Mouse (Mus musculus) forebrain, embryonic 11.5 days (tissue): ENCODE data around the gene Aip. TPM values are rescaled to one million over a fixed set of nuclear protein-coding genes. Genes with fewer than 3 reads are reported as not detected.

Source experiments
- ATAC-seq: fragments of 200-750 bp; cut with Nextera tagmentation; replicated peaks from 2 replicates; pipeline ENCODE4 v1.8.0; 2017; ENCODE audit warnings: moderate TSS enrichment; ENCODE audit not compliant: low FRiP score
- DNase-seq: peaks from one replicate; pipeline ENCODE4 v3.0.0-alpha.2; 2017; ENCODE audit warnings: low spot score
- H3K27ac ChIP-seq: fragments of 300-500 bp; sonication (generic); 2 replicates; pipeline ENCODE4 v1.5.1; 2014; ENCODE audit warnings: low read depth, low read length
- H3K27me3 ChIP-seq: fragments of 300-500 bp; sonication (generic); 2 replicates; pipeline ENCODE4 v1.6.1; 2014; ENCODE audit warnings: mild to moderate bottlenecking, low read length, mixed read lengths; ENCODE audit not compliant: control insufficient read depth, insufficient read depth
- H3K36me3 ChIP-seq: fragments of 300-500 bp; sonication (generic); 2 replicates; pipeline ENCODE4 v1.6.1; 2014; ENCODE audit warnings: mild to moderate bottlenecking, low read length, moderate library complexity, mixed read lengths; ENCODE audit not compliant: control insufficient read depth, insufficient read depth
- H3K4me1 ChIP-seq: fragments of 300-500 bp; sonication (generic); replicated peaks from 2 replicates; pipeline ENCODE4 v1.6.1; 2014; ENCODE audit warnings: low read length, mixed read lengths; ENCODE audit not compliant: control insufficient read depth, insufficient read depth
- H3K4me2 ChIP-seq: fragments of 300-500 bp; sonication (generic); 2 replicates; pipeline ENCODE4 v1.6.1; 2014; ENCODE audit warnings: low read depth, mild to moderate bottlenecking, low read length, moderate library complexity, mixed read lengths; ENCODE audit not compliant: severe bottlenecking
- H3K4me3 ChIP-seq: fragments of 300-500 bp; sonication (generic); 2 replicates; pipeline ENCODE4 v1.5.1; 2014; ENCODE audit warnings: low read depth, low read length
- H3K9ac ChIP-seq: fragments of 300-500 bp; sonication (generic); 2 replicates; pipeline ENCODE4 v1.6.1; 2014; ENCODE audit warnings: low read length
- H3K9me3 ChIP-seq: fragments of 300-500 bp; sonication (generic); 2 replicates; pipeline ENCODE4 v1.6.1; 2016; ENCODE audit warnings: low read length, mixed read lengths; ENCODE audit not compliant: control insufficient read depth
- WGBS: fragments of 180-500 bp; shearing (Covaris S2); extraction: QIAGEN DNeasy Blood & Tissue Kit; methylation state at CpG from one replicate; pipeline ENCODE4 v1.1.7; 2014; 5-methylcytosine and 5-hydroxymethylcytosine counted together
- polyA plus RNA-seq: library from polyadenylated mRNA; unstranded; fragments of >200 nt; fragmentation: Nextera tagmentation; extraction: Ambion mirVana; gene quantifications from 2 replicates; pipeline ENCODE4 v1.2.1, GENCODE M21; 2014

Aip gene
- polyA plus RNA-seq, 1 experiment from 2014 or later: 52.3 TPM

GRCm38 (mm10) chr19:4164721-4165120 lies 39.1 kb upstream of the Aip start:
- Histone ChIP-seq H3K36me3 (no peaks in the 10 kb centered on the region; the same call in 1 of the 2 replicates), H3K4me3 (no peak overlapping the region), H3K9ac (no peak overlapping the region), H3K27ac (no peak overlapping the region), H3K4me2 (no peak overlapping the region), H3K27me3 (no peaks in the 10 kb centered on the region), H3K4me1 (peaks cover 7% of the 10 kb centered on the region), H3K9me3 (no peaks in the 10 kb centered on the region)
- ATAC-seq (no peak), DNase-seq (no peak)
- 73% methylated on average over 2 of the region's 2 CpGs for WGBS

- Histone ChIP-seq H3K4me2 (no peak overlapping the region), H3K36me3 (no peaks in the 10 kb centered on the region; the same call in 1 of the 2 replicates), H3K27ac (no peak overlapping the region), H3K4me1 (peaks cover 6% of the 10 kb centered on the region), H3K4me3 (no peak overlapping the region), H3K9ac (no peak overlapping the region), H3K27me3 (no peaks in the 10 kb centered on the region), H3K9me3 (no peaks in the 10 kb centered on the region)
- ATAC-seq (no peak), DNase-seq (no peak)
- 78% methylated on average over 3 of the region's 3 CpGs for WGBS
Observed at GRCm38 (mm10) chr19:4164100-4164499, 38.4 kb upstream of the Aip start.

DNA sequence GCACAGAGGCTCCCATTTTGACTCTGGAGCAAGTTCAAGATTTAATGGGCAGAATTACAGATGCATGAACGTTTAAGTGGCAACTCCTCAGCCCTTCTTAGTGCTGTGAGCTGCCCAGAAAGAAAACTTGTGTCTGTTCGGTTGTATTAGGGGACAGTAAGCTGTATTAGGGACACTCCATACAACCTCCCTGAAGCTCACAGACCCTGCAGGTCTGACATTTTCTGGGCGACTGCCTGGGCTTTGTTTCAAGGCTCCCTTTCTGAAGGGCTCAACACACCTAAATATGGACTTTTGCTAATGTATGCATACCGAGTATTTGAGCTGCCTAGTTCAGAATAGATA lies 37.9 kb upstream of the Aip start:
- 29% methylated on average over 4 of the region's 4 CpGs for WGBS
- no peak for DNase-seq
- H3K27ac ChIP-seq: peak overlapping the region; percentile 53; the same call in 1 of the 2 replicates

DNA sequence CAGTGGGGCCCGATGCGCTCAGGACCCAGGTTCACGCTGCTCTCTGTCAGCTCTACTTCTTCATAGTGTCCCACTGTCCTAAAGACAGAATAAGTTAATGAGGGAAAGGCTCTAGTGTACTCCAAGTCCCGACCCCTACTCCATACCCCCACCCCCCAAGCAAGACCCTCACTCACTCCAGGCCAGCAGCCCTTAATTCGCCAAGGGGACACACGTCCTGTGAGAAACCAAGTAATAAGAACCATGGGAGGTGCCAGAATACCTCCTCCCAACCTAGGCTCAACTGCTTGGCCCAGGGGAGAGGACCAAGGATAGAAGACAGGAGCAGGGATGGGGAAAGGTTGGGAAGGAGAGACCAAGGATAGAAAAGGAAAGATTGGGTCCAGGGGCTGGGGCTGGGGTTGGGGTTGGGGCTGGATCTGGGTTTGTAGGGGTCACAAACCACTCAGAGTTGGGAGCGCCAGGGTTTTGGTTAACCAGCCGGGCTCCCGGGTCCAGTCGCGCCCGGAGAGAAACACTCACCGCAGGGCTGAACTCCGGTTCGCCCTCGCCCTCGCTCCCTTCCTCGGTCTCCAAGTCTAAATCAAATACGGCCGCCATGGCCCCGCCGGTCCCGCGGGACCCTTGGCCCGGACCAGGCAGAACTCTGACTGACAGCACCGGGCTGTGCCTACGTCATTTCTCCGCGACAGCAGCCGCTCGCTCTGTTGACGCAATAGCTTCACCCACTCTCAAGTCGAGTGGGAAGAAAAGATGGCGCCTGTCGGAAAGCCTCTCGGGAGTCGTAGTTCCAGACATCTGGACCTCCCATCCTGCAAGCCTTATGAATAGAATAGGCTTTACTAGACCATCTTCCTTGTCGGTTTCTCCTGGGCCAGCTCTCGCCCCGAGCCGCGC lies 37.2 kb upstream of the Aip start, which contains the start of gene Rps6kb2:
Rps6kb2 (minus strand) TSS at position 709 of the 897 bp plus-strand sequence.
- H3K4me2 ChIP-seq: peak within 1 kb of the TSS; percentile 87
- H3K4me1 ChIP-seq: peaks cover 6% of the 10 kb centered on the region
- peak within 1 kb of the TSS; percentile 53; the same call in 1 of the 2 replicates for H3K27ac ChIP-seq
- H3K27me3 ChIP-seq: no peaks in the 10 kb centered on the region
- peaks cover 2% of the 10 kb centered on the region; the same call in 1 of the 2 replicates for H3K36me3 ChIP-seq
- peak within 1 kb of the TSS; percentile 67 for H3K9ac ChIP-seq
- peak; percentile 90 for ATAC-seq
- DNase-seq: peak; percentile 96
- peak within 1 kb of the TSS; percentile 69 for H3K4me3 ChIP-seq
- 7% methylated on average over 42 of the region's 42 CpGs for WGBS
- H3K9me3 ChIP-seq: no peaks in the 10 kb centered on the region

More for the DNA sequence above, 37.9 kb upstream of the Aip start:
- H3K4me1 ChIP-seq: peaks cover 6% of the 10 kb centered on the region
- peak; percentile 29; the same call in 1 of the 2 replicates for ATAC-seq
- no peaks in the 10 kb centered on the region for H3K9me3 ChIP-seq
- H3K4me3 ChIP-seq: peak overlapping the region; percentile 69
- H3K36me3 ChIP-seq: no peaks in the 10 kb centered on the region; the same call in 1 of the 2 replicates
- H3K27me3 ChIP-seq: no peaks in the 10 kb centered on the region
- H3K4me2 ChIP-seq: peak overlapping the region; percentile 87
- H3K9ac ChIP-seq: peak overlapping the region; percentile 67

GRCm38 (mm10) chr19:4159049-4159448 lies 33.4 kb upstream of the Aip start:
- WGBS: 97% methylated on average over 8 of the region's 8 CpGs
- no peak for DNase-seq

GRCm38 (mm10) chr19:4156771-4157170 lies 31.1 kb upstream of the Aip start:
- Histone ChIP-seq H3K4me2 (no peak overlapping the region), H3K4me3 (no peak overlapping the region), H3K4me1 (0 out of 2 replicates have a peak, but pooled peaks cover 4% of the 10 kb centered on the region), H3K27me3 (no peaks in the 10 kb centered on the region), H3K9me3 (no peaks in the 10 kb centered on the region), H3K27ac (no peak overlapping the region), H3K9ac (no peak overlapping the region), H3K36me3 (peaks cover 2% of the 10 kb centered on the region; the same call in 1 of the 2 replicates)
- 89% methylated on average over 12 of the region's 12 CpGs for WGBS
- DNase-seq (no peak), ATAC-seq (no peak)

More at GRCm38 (mm10) chr19:4159049-4159448, 33.4 kb upstream of the Aip start:
- Histone ChIP-seq H3K27ac (no peak overlapping the region), H3K36me3 (peaks cover 2% of the 10 kb centered on the region; the same call in 1 of the 2 replicates), H3K27me3 (no peaks in the 10 kb centered on the region), H3K9me3 (no peaks in the 10 kb centered on the region), H3K4me2 (no peak overlapping the region), H3K4me1 (peaks cover 10% of the 10 kb centered on the region), H3K4me3 (no peak overlapping the region), H3K9ac (no peak overlapping the region)
- no peak for ATAC-seq

GRCm38 (mm10) chr19:4156073-4156579 lies 30.5 kb upstream of the Aip start:
- H3K4me1 ChIP-seq: 0 out of 2 replicates have a peak, but pooled peaks cover 4% of the 10 kb centered on the region
- H3K27me3 ChIP-seq: no peaks in the 10 kb centered on the region
- peaks cover 2% of the 10 kb centered on the region; the same call in 1 of the 2 replicates for H3K36me3 ChIP-seq
- no peaks in the 10 kb centered on the region for H3K9me3 ChIP-seq
- DNase-seq: no peak
- no peak overlapping the region for H3K4me2 ChIP-seq
- H3K9ac ChIP-seq: no peak overlapping the region
- no peak overlapping the region for H3K27ac ChIP-seq
- WGBS: 72% methylated on average over 20 of the region's 20 CpGs
- ATAC-seq: no peak
- no peak overlapping the region for H3K4me3 ChIP-seq

GRCm38 (mm10) chr19:4155223-4156072 lies 29.8 kb upstream of the Aip start:
- DNase-seq (no peak), ATAC-seq (no peak)
- Histone ChIP-seq H3K36me3 (peaks cover 2% of the 10 kb centered on the region; the same call in 1 of the 2 replicates), H3K27ac (no peak overlapping the region), H3K27me3 (no peaks in the 10 kb centered on the region), H3K9me3 (no peaks in the 10 kb centered on the region), H3K4me3 (no peak overlapping the region), H3K4me1 (0 out of 2 replicates have a peak, but pooled peaks cover 4% of the 10 kb centered on the region), H3K9ac (no peak overlapping the region), H3K4me2 (no peak overlapping the region)
- WGBS: 74% methylated on average over 6 of the region's 6 CpGs
